Mouse (Mus musculus): ENCODE data around the gene Rergl. TPM values are rescaled to one million over a fixed set of nuclear protein-coding genes. Genes with fewer than 3 reads are reported as not detected.

The Rergl gene
- polyA plus RNA-seq, 1 experiment from 2014 or later: not detected

Other genes with a start within 250 kb of the Rergl start
- 0.20 and 0.27 TPM in 2 replicates for gene Pik3c2g, start 85.2 kb upstream of the Rergl start, polyA plus RNA-seq (2015; fragmentation: Nextera tagmentation; extraction: Ambion mirVana)

Measured in heart, embryonic 15.5 days (tissue).